26 mouse cellular contexts compared by ENCODE assay signal in the genomic region with DNA sequence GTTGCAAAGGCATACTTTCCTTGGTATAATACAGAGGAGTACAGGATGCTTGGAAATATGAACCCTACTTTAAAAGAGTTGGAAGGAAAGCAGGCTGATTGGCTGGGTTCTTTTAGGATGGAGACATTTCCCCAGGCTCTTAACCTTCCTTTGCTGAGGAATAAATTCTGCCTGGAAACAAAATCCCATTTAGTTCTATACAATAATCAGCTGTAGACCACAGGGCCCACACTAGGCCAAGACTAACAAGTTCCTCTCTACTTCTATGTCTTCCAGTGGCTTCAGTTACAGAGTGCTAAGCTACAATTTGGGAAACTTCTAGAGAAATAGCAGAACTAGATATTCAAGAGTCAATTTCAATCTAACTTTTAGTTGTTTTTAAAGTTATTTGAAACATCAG.
"Had no signal": no experiment of that assay in that cellular context is flagged by ENCODE, and none has a peak within 500 bp of the region (broad histone marks: within the 10 kb centered on the region; RNA-seq: fewer than 3 reads in every experiment).

No protein-coding gene starts in this region.

- H3K27ac ChIP-seq: gastrocnemius, adult 2 months; heart, embryonic 10.5 days; hindbrain, embryonic 10.5 days; hindbrain, embryonic 12.5 days; hindbrain, embryonic 14.5 days; intestine, embryonic 15.5 days; layer of hippocampus, adult 2 months; limb, embryonic 13.5 days; limb, embryonic 15.5 days; liver, embryonic 12.5 days; liver, embryonic 14.5 days had no signal

- H3K4me2 ChIP-seq: heart, embryonic 12.5 days; hindbrain, embryonic 12.5 days; hindbrain, embryonic 14.5 days; intestine, embryonic 15.5 days; limb, embryonic 13.5 days; limb, embryonic 15.5 days; liver, embryonic 12.5 days had no signal

- H3K4me1 ChIP-seq: heart, embryonic 10.5 days; heart, embryonic 12.5 days; hindbrain, embryonic 10.5 days; hindbrain, embryonic 12.5 days; intestine, embryonic 15.5 days; liver, embryonic 12.5 days had no signal

- H3K27me3 ChIP-seq: heart, embryonic 12.5 days; hindbrain, embryonic 12.5 days; intestine, embryonic 15.5 days; limb, embryonic 13.5 days; limb, embryonic 15.5 days; liver, embryonic 12.5 days had no signal

- H3K36me3 ChIP-seq: heart, embryonic 10.5 days; heart, embryonic 12.5 days; hindbrain, embryonic 10.5 days; hindbrain, embryonic 12.5 days; intestine, embryonic 15.5 days; limb, embryonic 13.5 days; limb, embryonic 15.5 days; liver, embryonic 12.5 days had no signal

- ATAC-seq: hindbrain, embryonic 16.5 days; inflammation-experienced regulatory T-cells, adult 6 months; intestine, embryonic 15.5 days; intestine, postnatal 0 days; liver, embryonic 12.5 days had no signal

- H3K9ac ChIP-seq: heart, embryonic 12.5 days; hindbrain, embryonic 12.5 days; hindbrain, embryonic 14.5 days; intestine, embryonic 15.5 days; limb, embryonic 13.5 days; limb, embryonic 15.5 days; liver, embryonic 12.5 days; liver, embryonic 14.5 days had no signal

- H3K4me3 ChIP-seq: gastrocnemius, adult 2 months; heart, embryonic 10.5 days; heart, embryonic 12.5 days; hindbrain, embryonic 10.5 days; hindbrain, embryonic 12.5 days; intestine, embryonic 15.5 days; layer of hippocampus, adult 2 months; limb, embryonic 13.5 days; limb, embryonic 15.5 days; liver, embryonic 12.5 days had no signal

- DNase-seq: gastrocnemius, postnatal 10 days; gastrocnemius, postnatal 25 days; heart, adult 18-20 months; heart, postnatal 10 days; heart, postnatal 4 days; kidney, adult 18-20 months; kidney, adult 8-10 months; kidney, postnatal 10 days; kidney, postnatal 25 days; kidney, postnatal 4 days; left cerebral cortex, postnatal 4 days had no signal

- H3K9me3 ChIP-seq: heart, embryonic 10.5 days; heart, embryonic 12.5 days; hindbrain, embryonic 10.5 days; hindbrain, embryonic 12.5 days; intestine, embryonic 15.5 days; limb, embryonic 13.5 days; limb, embryonic 15.5 days; liver, embryonic 12.5 days had no signal
